Mouse (Mus musculus): ENCODE results near the gene Prdm1. TPM values are rescaled to one million over a fixed set of nuclear protein-coding genes. Genes with fewer than 3 reads are reported as not detected.

Gene Prdm1
- 10 to 100 TPM; 12.0 to 31.0 TPM for polyA plus RNA-seq (2017; shearing (Covaris generic))

GRCm38 (mm10) chr10:44528291-44529082 is at the start of gene Prdm1:
Gene Prdm1, minus strand, starts transcription at chr10:44528501.

